Mouse (Mus musculus) midbrain, embryonic 11.5 days (tissue): ENCODE measurements around the gene Rgs16. TPM values are rescaled to one million over a fixed set of nuclear protein-coding genes. Genes with fewer than 3 reads are reported as not detected.

Source experiments
- ATAC-seq: fragments of 200-750 bp; cut with Nextera tagmentation; 2 replicates; pipeline ENCODE4 v1.8.0; 2017; ENCODE audit warnings: moderate TSS enrichment, moderate library complexity; ENCODE audit not compliant: low FRiP score
- DNase-seq: peaks from one replicate; pipeline ENCODE4 v3.0.0; 2015; ENCODE audit warnings: low spot score; ENCODE audit errors: missing footprints
- H3K27ac ChIP-seq: fragments of 300-500 bp; sonication (generic); 2 replicates; pipeline ENCODE4 v1.5.1; 2014; ENCODE audit warnings: low read depth, low read length
- H3K27me3 ChIP-seq: fragments of 300-500 bp; sonication (generic); 2 replicates; pipeline ENCODE4 v1.6.1; 2014; ENCODE audit warnings: mild to moderate bottlenecking, low read length, moderate library complexity, mixed read lengths; ENCODE audit not compliant: control insufficient read depth, insufficient read depth
- H3K36me3 ChIP-seq: fragments of 300-500 bp; sonication (generic); 2 replicates; pipeline ENCODE4 v1.6.1; 2014; ENCODE audit warnings: mild to moderate bottlenecking, low read length, moderate library complexity, mixed read lengths; ENCODE audit not compliant: control insufficient read depth, insufficient read depth
- H3K4me1 ChIP-seq: fragments of 300-500 bp; sonication (generic); 2 replicates; pipeline ENCODE4 v1.6.1; 2014; ENCODE audit warnings: low read length; ENCODE audit not compliant: control insufficient read depth, insufficient read depth
- H3K4me2 ChIP-seq: fragments of 300-500 bp; sonication (generic); 2 replicates; pipeline ENCODE4 v1.6.1; 2014; ENCODE audit warnings: mild to moderate bottlenecking, moderate library complexity
- H3K4me3 ChIP-seq: fragments of 300-500 bp; sonication (generic); 2 replicates; pipeline ENCODE4 v1.5.1; 2014; ENCODE audit warnings: low read depth, low read length
- H3K9ac ChIP-seq: fragments of 300-500 bp; sonication (generic); 2 replicates; pipeline ENCODE4 v1.6.1; 2014; ENCODE audit warnings: low read length
- H3K9me3 ChIP-seq: fragments of 300-500 bp; sonication (generic); 2 replicates; pipeline ENCODE4 v1.6.1; 2016; ENCODE audit warnings: low read length; ENCODE audit not compliant: control insufficient read depth
- WGBS: fragments of 180-500 bp; shearing (Covaris S2); extraction: QIAGEN DNeasy Blood & Tissue Kit; methylation state at CpG from one replicate; pipeline ENCODE4 v1.1.7; 2014; 5-methylcytosine and 5-hydroxymethylcytosine counted together
- polyA plus RNA-seq: library from polyadenylated mRNA; unstranded; fragments of >200 nt; fragmentation: Nextera tagmentation; extraction: Ambion mirVana; gene quantifications from 2 replicates; pipeline ENCODE4 v1.2.1, GENCODE M21; 2014

Rgs16 gene
- polyA plus RNA-seq, 1 experiment from 2014 or later = 21.6 TPM

GRCm38 (mm10) chr1:153711544-153712262, 28.4 kb upstream of the Rgs16 start:
- Histone ChIP-seq H3K9ac (no peak overlapping the region), H3K4me3 (no peak overlapping the region), H3K27ac (no peak overlapping the region), H3K4me2 (no peak overlapping the region), H3K4me1 (no peaks in the 10 kb centered on the region), H3K36me3 (no peaks in the 10 kb centered on the region), H3K27me3 (no peaks in the 10 kb centered on the region), H3K9me3 (no peaks in the 10 kb centered on the region)
- WGBS = 87% methylated on average over 3 of the region's 3 CpGs
- no peak for DNase-seq
- ATAC-seq = no peak

GRCm38 (mm10) chr1:153712633-153713032, 27.5 kb upstream of the Rgs16 start:
- no peak overlapping the region for H3K4me3 ChIP-seq
- ATAC-seq (no peak), DNase-seq (peak; percentile 56)
- H3K4me2 ChIP-seq = no peak overlapping the region
- H3K4me1 ChIP-seq = no peaks in the 10 kb centered on the region
- no peaks in the 10 kb centered on the region for H3K27me3 ChIP-seq
- H3K9me3 ChIP-seq = no peaks in the 10 kb centered on the region
- 91% methylated on average over 2 of the region's 2 CpGs for WGBS
- H3K27ac ChIP-seq = no peak overlapping the region
- no peaks in the 10 kb centered on the region for H3K36me3 ChIP-seq
- no peak overlapping the region for H3K9ac ChIP-seq

- H3K4me3 ChIP-seq = no peak overlapping the region
- DNase-seq (no peak), ATAC-seq (no peak)
- H3K36me3 ChIP-seq = no peaks in the 10 kb centered on the region
- no peak overlapping the region for H3K4me2 ChIP-seq
- no peaks in the 10 kb centered on the region for H3K4me1 ChIP-seq
- no peaks in the 10 kb centered on the region for H3K27me3 ChIP-seq
- H3K27ac ChIP-seq = no peak overlapping the region
- 80% methylated on average over 1 of the region's 1 CpGs for WGBS
- H3K9ac ChIP-seq = no peak overlapping the region
- no peaks in the 10 kb centered on the region for H3K9me3 ChIP-seq
Measured at GRCm38 (mm10) chr1:153717990-153718389, 22.2 kb upstream of the Rgs16 start.

- H3K4me2 ChIP-seq = no peak overlapping the region
- H3K9ac ChIP-seq = no peak overlapping the region
- no peaks in the 10 kb centered on the region for H3K27me3 ChIP-seq
- WGBS = 89% methylated on average over 7 of the region's 7 CpGs
- no peaks in the 10 kb centered on the region for H3K9me3 ChIP-seq
- ATAC-seq (no peak), DNase-seq (no peak)
- no peaks in the 10 kb centered on the region for H3K4me1 ChIP-seq
- H3K27ac ChIP-seq = no peak overlapping the region
- H3K36me3 ChIP-seq = no peaks in the 10 kb centered on the region
- H3K4me3 ChIP-seq = no peak overlapping the region
Measured at GRCm38 (mm10) chr1:153720935-153721334, 19.2 kb upstream of the Rgs16 start.

- Histone ChIP-seq H3K27me3 (no peaks in the 10 kb centered on the region), H3K4me1 (no peaks in the 10 kb centered on the region), H3K27ac (no peak overlapping the region), H3K4me2 (no peak overlapping the region), H3K9ac (no peak overlapping the region), H3K4me3 (no peak overlapping the region), H3K36me3 (no peaks in the 10 kb centered on the region), H3K9me3 (no peaks in the 10 kb centered on the region)
- 90% methylated on average over 9 of the region's 9 CpGs for WGBS
- DNase-seq (no peak), ATAC-seq (no peak)
Measured at GRCm38 (mm10) chr1:153721565-153722310, 18.4 kb upstream of the Rgs16 start.

GRCm38 (mm10) chr1:153723426-153723825, 16.7 kb upstream of the Rgs16 start:
- no peaks in the 10 kb centered on the region for H3K9me3 ChIP-seq
- no peaks in the 10 kb centered on the region for H3K36me3 ChIP-seq
- 80% methylated on average over 9 of the region's 9 CpGs for WGBS
- no peak overlapping the region for H3K27ac ChIP-seq
- DNase-seq (no peak), ATAC-seq (no peak)
- H3K4me3 ChIP-seq = no peak overlapping the region
- H3K27me3 ChIP-seq = no peaks in the 10 kb centered on the region
- H3K9ac ChIP-seq = no peak overlapping the region
- no peak overlapping the region for H3K4me2 ChIP-seq
- H3K4me1 ChIP-seq = no peaks in the 10 kb centered on the region

- H3K4me1 ChIP-seq = no peaks in the 10 kb centered on the region
- H3K4me2 ChIP-seq = no peak overlapping the region
- H3K27me3 ChIP-seq = no peaks in the 10 kb centered on the region
- no peak overlapping the region for H3K4me3 ChIP-seq
- H3K36me3 ChIP-seq = no peaks in the 10 kb centered on the region
- 91% methylated on average over 16 of the region's 16 CpGs for WGBS
- ATAC-seq (no peak), DNase-seq (no peak)
- no peak overlapping the region for H3K27ac ChIP-seq
- H3K9ac ChIP-seq = no peak overlapping the region
- H3K9me3 ChIP-seq = no peaks in the 10 kb centered on the region
Measured at GRCm38 (mm10) chr1:153726636-153727035, 13.5 kb upstream of the Rgs16 start.

- ATAC-seq (no peak), DNase-seq (no peak)
- H3K27me3 ChIP-seq = no peaks in the 10 kb centered on the region
- H3K9ac ChIP-seq = no peak overlapping the region
- H3K9me3 ChIP-seq = no peaks in the 10 kb centered on the region
- H3K4me3 ChIP-seq = no peak overlapping the region
- WGBS = 69% methylated on average over 2 of the region's 2 CpGs
- no peak overlapping the region for H3K27ac ChIP-seq
- no peaks in the 10 kb centered on the region for H3K36me3 ChIP-seq
- peaks cover 3% of the 10 kb centered on the region; the same call in 1 of the 2 replicates for H3K4me1 ChIP-seq
- no peak overlapping the region for H3K4me2 ChIP-seq
Measured at GRCm38 (mm10) chr1:153729806-153730205, 10.3 kb upstream of the Rgs16 start.

GRCm38 (mm10) chr1:153730671-153731070, 9.5 kb upstream of the Rgs16 start:
- Histone ChIP-seq H3K4me3 (no peak overlapping the region), H3K27ac (no peak overlapping the region), H3K9me3 (no peaks in the 10 kb centered on the region), H3K4me1 (peaks cover 3% of the 10 kb centered on the region; the same call in 1 of the 2 replicates), H3K36me3 (no peaks in the 10 kb centered on the region), H3K27me3 (no peaks in the 10 kb centered on the region), H3K4me2 (no peak overlapping the region), H3K9ac (no peak overlapping the region)
- ATAC-seq (no peak), DNase-seq (no peak)
- WGBS = 61% methylated on average over 3 of the region's 3 CpGs
